Mouse (Mus musculus): ENCODE measurements around the gene Spem1. TPM values are rescaled to one million over a fixed set of nuclear protein-coding genes. Genes with fewer than 3 reads are reported as not detected.

The Spem1 gene
- polyA plus RNA-seq, 1 experiment from 2014 or later: not detected

DNA sequence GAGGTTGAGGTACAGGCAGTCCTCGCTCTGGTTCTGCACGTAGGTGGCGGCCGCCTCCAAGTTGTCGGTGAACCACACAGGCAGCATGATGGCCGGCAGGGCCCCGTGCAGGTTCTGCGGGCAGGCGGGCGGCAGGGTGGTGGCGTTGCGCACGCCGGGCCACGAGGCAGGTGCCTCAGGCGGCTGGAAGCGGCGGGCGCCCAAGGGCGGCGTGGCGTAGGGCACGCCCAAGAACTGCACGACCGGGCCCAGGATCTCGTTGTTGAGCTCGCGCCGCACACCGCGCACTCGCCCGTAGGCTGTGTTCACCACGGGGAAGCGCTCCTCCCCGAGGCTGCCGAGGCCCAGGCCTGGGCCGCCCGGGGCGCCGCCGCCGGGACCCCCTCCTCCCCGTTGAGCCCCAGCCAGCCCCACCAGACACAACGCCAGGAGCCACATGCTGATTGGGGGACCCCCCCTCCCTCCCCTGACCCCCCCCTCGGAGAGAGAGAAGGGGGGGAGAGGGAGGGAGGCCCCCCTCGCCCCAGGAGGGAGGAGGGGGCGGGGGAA, 12.1 kb upstream of the Spem1 start:
- H3K4me2 ChIP-seq (replicated peaks; ENCODE audit: low read depth, low read length): peak overlapping the region; percentile 64
- ATAC-seq (no peak), DNase-seq (ENCODE audit: low spot score) (peak; percentile 54)
- no peaks in the 10 kb centered on the region for H3K36me3 ChIP-seq (ENCODE audit: insufficient read depth, low read length)
- H3K27ac ChIP-seq (ENCODE audit: low read length): no peak overlapping the region
- WGBS: 11% methylated on average over 42 of the region's 48 CpGs
- H3K4me1 ChIP-seq (ENCODE audit: insufficient read depth, low read depth, low read length): peaks cover 11% of the 10 kb centered on the region
- no peak for TF ChIP-seq EP300 (IDR thresholded peaks at IDR 0.05)
- no peak for TF ChIP-seq CTCF (IDR thresholded peaks at IDR 0.05)
- H3K4me3 ChIP-seq (ENCODE audit: low read depth, low read length): peak overlapping the region; percentile 26
- no peaks in the 10 kb centered on the region for H3K9me3 ChIP-seq (ENCODE audit: low read length)
- 0 out of 2 replicates have a peak, but pooled peaks cover 5% of the 10 kb centered on the region for H3K27me3 ChIP-seq (replicated peaks; ENCODE audit: insufficient read depth, low read length)
- peak overlapping the region; percentile 32; the same call in 1 of the 2 replicates for H3K9ac ChIP-seq (replicated peaks; ENCODE audit: low read depth)

DNA sequence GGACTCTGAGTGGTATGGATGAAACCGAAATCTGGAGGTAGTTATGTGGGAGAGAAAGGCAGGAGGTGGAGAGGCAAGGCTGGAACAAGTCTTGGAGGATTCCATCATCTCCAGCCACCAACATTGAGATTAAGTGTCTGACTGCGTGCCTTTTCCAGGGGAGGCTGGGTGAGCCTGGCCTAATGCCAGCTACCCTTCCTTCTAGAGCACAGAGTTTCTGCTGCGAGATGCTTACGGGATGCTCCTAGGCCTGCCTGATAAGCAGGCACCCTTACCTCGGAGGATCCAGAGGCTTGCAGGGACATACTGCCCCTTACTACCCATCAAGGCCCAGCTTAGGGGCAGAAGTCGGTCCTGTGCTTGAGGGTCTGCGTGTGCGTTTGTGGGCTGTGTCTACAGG, 11.6 kb upstream of the Spem1 start:
- Histone ChIP-seq H3K4me2 (replicated peaks; ENCODE audit: low read depth, low read length) (peak overlapping the region; percentile 64), H3K9ac (replicated peaks; ENCODE audit: low read depth) (no peak overlapping the region), H3K4me3 (ENCODE audit: low read depth, low read length) (no peak overlapping the region; the same call in 1 of the 2 replicates), H3K27ac (ENCODE audit: low read length) (no peak overlapping the region), H3K4me1 (ENCODE audit: insufficient read depth, low read depth, low read length) (peaks cover 11% of the 10 kb centered on the region), H3K27me3 (replicated peaks; ENCODE audit: insufficient read depth, low read length) (0 out of 2 replicates have a peak, but pooled peaks cover 5% of the 10 kb centered on the region), H3K36me3 (ENCODE audit: insufficient read depth, low read length) (no peaks in the 10 kb centered on the region), H3K9me3 (ENCODE audit: low read length) (no peaks in the 10 kb centered on the region)
- 45% methylated on average over 8 of the region's 8 CpGs for WGBS
- no peak for TF ChIP-seq CTCF (IDR thresholded peaks at IDR 0.05)
- no peak for TF ChIP-seq EP300 (IDR thresholded peaks at IDR 0.05)
- ATAC-seq: no peak
- no peak for DNase-seq (ENCODE audit: low spot score)

DNA sequence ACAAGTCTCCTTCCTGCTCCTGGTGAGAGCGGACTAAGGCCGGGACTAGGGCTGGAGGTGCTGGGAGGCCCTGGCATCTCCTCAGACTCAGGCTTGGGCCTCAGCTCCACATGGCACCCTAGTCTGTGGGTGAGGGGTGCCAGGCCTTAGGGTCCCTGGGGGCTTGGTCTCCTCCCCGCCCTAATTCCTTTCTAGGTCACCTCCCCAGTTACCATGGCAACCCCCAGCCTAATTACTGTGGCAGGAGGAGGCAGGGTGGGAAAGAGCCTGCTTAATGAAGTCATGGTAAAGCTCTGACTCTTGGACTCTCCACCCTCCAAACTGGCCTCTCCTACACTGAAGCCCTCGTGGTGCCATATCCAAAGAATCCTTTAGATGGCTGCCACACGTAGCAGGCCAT, 6.9 kb upstream of the Spem1 start:
- Histone ChIP-seq H3K27ac (ENCODE audit: low read length) (no peak overlapping the region), H3K36me3 (ENCODE audit: insufficient read depth, low read length) (no peaks in the 10 kb centered on the region), H3K9ac (replicated peaks; ENCODE audit: low read depth) (no peak overlapping the region), H3K4me3 (ENCODE audit: low read depth, low read length) (no peak overlapping the region), H3K4me2 (replicated peaks; ENCODE audit: low read depth, low read length) (no peak overlapping the region), H3K4me1 (ENCODE audit: insufficient read depth, low read depth, low read length) (no peaks in the 10 kb centered on the region), H3K27me3 (replicated peaks; ENCODE audit: insufficient read depth, low read length) (no peaks in the 10 kb centered on the region), H3K9me3 (ENCODE audit: low read length) (no peaks in the 10 kb centered on the region)
- no peak for TF ChIP-seq EP300 (IDR thresholded peaks at IDR 0.05)
- TF ChIP-seq CTCF (IDR thresholded peaks at IDR 0.05): no peak
- DNase-seq (ENCODE audit: low spot score) (no peak), ATAC-seq (no peak)
- 73% methylated on average over 5 of the region's 5 CpGs for WGBS

DNA sequence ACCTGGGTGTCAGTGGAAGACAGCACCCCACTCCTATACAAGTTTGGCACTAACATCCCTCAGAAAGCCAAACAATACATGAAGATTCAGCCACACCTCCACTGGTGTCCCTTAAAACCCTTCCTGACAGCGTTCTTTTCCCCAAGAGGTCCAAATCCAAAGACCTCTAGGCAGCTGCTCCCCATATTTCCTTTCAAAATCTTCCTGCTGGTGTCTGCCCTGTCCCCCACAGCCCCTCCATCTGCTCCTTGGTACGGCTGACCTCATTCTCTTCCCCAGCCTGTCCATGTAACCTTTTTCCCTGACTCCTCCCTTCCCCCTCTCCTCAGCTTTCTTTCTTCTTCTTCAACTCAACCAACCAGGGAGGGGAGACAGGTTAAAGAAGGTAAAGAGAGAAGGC, 1.5 kb upstream of the Spem1 start:
- WGBS: 61% methylated on average over 2 of the region's 2 CpGs
- H3K9me3 ChIP-seq (ENCODE audit: low read length): no peaks in the 10 kb centered on the region
- H3K9ac ChIP-seq (replicated peaks; ENCODE audit: low read depth): no peak overlapping the region
- no peaks in the 10 kb centered on the region for H3K4me1 ChIP-seq (ENCODE audit: insufficient read depth, low read depth, low read length)
- DNase-seq (ENCODE audit: low spot score): no peak
- no peaks in the 10 kb centered on the region for H3K27me3 ChIP-seq (replicated peaks; ENCODE audit: insufficient read depth, low read length)
- no peak for ATAC-seq
- no peak overlapping the region for H3K4me2 ChIP-seq (replicated peaks; ENCODE audit: low read depth, low read length)
- no peaks in the 10 kb centered on the region for H3K36me3 ChIP-seq (ENCODE audit: insufficient read depth, low read length)
- H3K27ac ChIP-seq (ENCODE audit: low read length): no peak overlapping the region
- TF ChIP-seq CTCF (IDR thresholded peaks at IDR 0.05): no peak
- TF ChIP-seq EP300 (IDR thresholded peaks at IDR 0.05): no peak
- no peak overlapping the region for H3K4me3 ChIP-seq (ENCODE audit: low read depth, low read length)

- H3K4me2 ChIP-seq (replicated peaks; ENCODE audit: low read depth, low read length): no peak overlapping the region
- H3K4me3 ChIP-seq (ENCODE audit: low read depth, low read length): no peak overlapping the region
- no peaks in the 10 kb centered on the region for H3K27me3 ChIP-seq (replicated peaks; ENCODE audit: insufficient read depth, low read length)
- H3K27ac ChIP-seq (ENCODE audit: low read length): no peak overlapping the region
- no peaks in the 10 kb centered on the region for H3K36me3 ChIP-seq (ENCODE audit: insufficient read depth, low read length)
- H3K4me1 ChIP-seq (ENCODE audit: insufficient read depth, low read depth, low read length): no peaks in the 10 kb centered on the region
- WGBS: 88% methylated on average over 8 of the region's 8 CpGs
- TF ChIP-seq CTCF (IDR thresholded peaks at IDR 0.05) (no peak), EP300 (IDR thresholded peaks at IDR 0.05) (no peak)
- no peak overlapping the region for H3K9ac ChIP-seq (replicated peaks; ENCODE audit: low read depth)
- DNase-seq (ENCODE audit: low spot score): no peak
- no peak for ATAC-seq
- H3K9me3 ChIP-seq (ENCODE audit: low read length): no peaks in the 10 kb centered on the region
Observed at GRCm38 (mm10) chr11:69818871-69819270, 3.1 kb downstream of the Spem1 start.

DNA sequence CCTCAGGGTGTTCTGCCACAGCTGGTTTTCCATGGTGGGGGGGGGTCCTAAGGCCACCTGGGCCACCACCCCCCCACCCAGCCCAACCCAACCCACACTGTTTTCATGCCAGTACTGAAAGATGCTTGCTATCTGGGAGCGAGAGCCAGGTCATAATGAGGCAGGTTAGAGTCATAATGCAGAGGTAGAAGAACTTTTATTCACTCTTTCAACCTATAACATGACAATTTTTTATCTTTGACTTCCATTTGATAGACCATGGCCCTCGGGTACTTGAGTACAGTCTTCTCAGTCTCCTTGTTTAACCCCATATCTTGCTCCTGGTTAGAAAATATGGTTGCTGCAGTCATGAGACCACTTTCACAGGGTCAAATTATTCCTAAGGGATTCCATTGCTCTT, 3.6 kb downstream of the Spem1 start, which contains the start of gene Spem2:
Gene Spem2 (minus strand): TSS at position 101 of the 400 bp plus-strand sequence.
- 72% methylated on average over 2 of the region's 2 CpGs for WGBS
- H3K4me3 ChIP-seq (ENCODE audit: low read depth, low read length): no peak within 1 kb of the TSS
- H3K27me3 ChIP-seq (replicated peaks; ENCODE audit: insufficient read depth, low read length): no peaks in the 10 kb centered on the region
- TF ChIP-seq CTCF (IDR thresholded peaks at IDR 0.05) (no peak), EP300 (IDR thresholded peaks at IDR 0.05) (no peak)
- H3K9ac ChIP-seq (replicated peaks; ENCODE audit: low read depth): no peak within 1 kb of the TSS
- no peak within 1 kb of the TSS for H3K27ac ChIP-seq (ENCODE audit: low read length)
- no peaks in the 10 kb centered on the region for H3K4me1 ChIP-seq (ENCODE audit: insufficient read depth, low read depth, low read length)
- no peaks in the 10 kb centered on the region for H3K9me3 ChIP-seq (ENCODE audit: low read length)
- H3K4me2 ChIP-seq (replicated peaks; ENCODE audit: low read depth, low read length): no peak within 1 kb of the TSS
- H3K36me3 ChIP-seq (ENCODE audit: insufficient read depth, low read length): no peaks in the 10 kb centered on the region
- ATAC-seq (no peak), DNase-seq (ENCODE audit: low spot score) (no peak)

DNA sequence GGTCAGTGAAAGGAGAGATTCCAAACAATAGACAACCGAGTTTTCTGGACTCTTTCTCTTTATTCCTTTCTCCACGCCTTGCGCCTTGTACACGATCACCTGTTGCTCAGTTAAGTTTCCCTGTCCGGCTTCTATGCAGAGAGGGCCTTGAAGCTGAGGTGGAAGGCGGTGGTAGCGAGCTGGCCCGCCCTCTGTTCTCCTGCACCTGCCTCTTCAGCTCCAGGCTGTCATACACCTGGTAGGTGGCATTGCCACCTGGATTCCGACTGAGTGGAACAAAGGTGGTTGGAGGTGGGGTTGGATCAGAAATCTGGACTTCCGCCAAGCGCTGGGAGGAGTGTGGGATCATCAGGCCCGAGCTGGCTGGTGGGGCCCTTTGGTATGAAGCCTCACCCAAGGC, 5.5 kb downstream of the Spem1 start:
- 85% methylated on average over 12 of the region's 12 CpGs for WGBS

More for the DNA sequence above, 5.5 kb downstream of the Spem1 start:
- TF ChIP-seq EP300 (IDR thresholded peaks at IDR 0.05): no peak
- no peak for TF ChIP-seq CTCF (IDR thresholded peaks at IDR 0.05)
- Histone ChIP-seq H3K4me3 (ENCODE audit: low read depth, low read length) (no peak overlapping the region), H3K27me3 (replicated peaks; ENCODE audit: insufficient read depth, low read length) (no peaks in the 10 kb centered on the region), H3K4me1 (ENCODE audit: insufficient read depth, low read depth, low read length) (no peaks in the 10 kb centered on the region), H3K27ac (ENCODE audit: low read length) (no peak overlapping the region), H3K9ac (replicated peaks; ENCODE audit: low read depth) (no peak overlapping the region), H3K9me3 (ENCODE audit: low read length) (no peaks in the 10 kb centered on the region), H3K36me3 (ENCODE audit: insufficient read depth, low read length) (no peaks in the 10 kb centered on the region), H3K4me2 (replicated peaks; ENCODE audit: low read depth, low read length) (no peak overlapping the region)
- no peak for DNase-seq (ENCODE audit: low spot score)
- no peak for ATAC-seq
